Mouse (Mus musculus) gonadal fat pad, adult 2 months (tissue): ENCODE data around the gene Olfr1315-ps1. TPM values are rescaled to one million over a fixed set of nuclear protein-coding genes. Genes with fewer than 3 reads are reported as not detected.

ENCODE experiments used
- DNase-seq: peaks from one replicate; pipeline ENCODE4 v3.0.0-alpha.2; 2012; ENCODE audit warnings: low read depth
- polyA plus RNA-seq: library from polyadenylated mRNA; depleted of rRNA; stranded (reverse); fragments of >200 nt; gene quantifications from 2 replicates; pipeline ENCODE4 v1.2.3, GENCODE M21; 2012; rRNA removed

Gene Olfr1315-ps1
- not detected in 2 replicates for polyA plus RNA-seq

GRCm38 (mm10) chr2:112115340-112115739 lies at the start of gene Olfr1315-ps1:
TSS of gene Olfr1315-ps1 (minus strand) at chr2:112115440.
- no peak for DNase-seq

GRCm38 (mm10) chr2:112153898-112154297 lies 38.7 kb upstream of the Olfr1315-ps1 start, which contains the start of gene Olfr1318:
TSS of gene Olfr1318 (plus strand) at chr2:112154198.
- DNase-seq, result no peak

DNA sequence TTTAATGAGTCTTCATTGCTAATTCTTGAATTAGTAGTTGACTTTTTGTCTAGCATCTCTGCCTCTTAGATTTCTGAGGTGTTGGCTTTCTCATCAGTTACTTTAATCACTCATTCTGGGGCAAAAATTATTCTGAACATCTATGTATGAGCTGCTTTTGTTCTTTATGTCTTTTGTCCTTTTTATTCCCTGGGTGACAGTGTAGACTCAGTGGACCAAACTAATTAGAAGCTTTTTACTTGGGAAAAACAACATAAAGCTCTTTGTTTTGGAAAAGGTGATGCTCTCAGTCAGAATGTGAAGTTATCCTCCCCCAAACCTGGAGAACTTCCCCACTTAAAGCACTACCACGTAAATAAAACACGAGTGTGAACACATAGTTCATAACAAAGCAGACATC lies 24.8 kb upstream of the Olfr1315-ps1 start, which contains the start of gene Olfr1317:
Gene Olfr1317 (plus strand): TSS at position 301 of the 400 bp plus-strand sequence.
- no peak for DNase-seq

GRCm38 (mm10) chr2:112134877-112135276 lies 19.6 kb upstream of the Olfr1315-ps1 start, which contains the start of gene Olfr1316:
TSS of gene Olfr1316 (minus strand) at chr2:112134977.
- DNase-seq, result no peak

- DNase-seq, result no peak
These were observed 18.6 kb downstream of the Olfr1315-ps1 start, which contains the start of gene Olfr1314 for GRCm38 (mm10) chr2:112096681-112097080. TSS of gene Olfr1314 (minus strand) at chr2:112096781.

DNA sequence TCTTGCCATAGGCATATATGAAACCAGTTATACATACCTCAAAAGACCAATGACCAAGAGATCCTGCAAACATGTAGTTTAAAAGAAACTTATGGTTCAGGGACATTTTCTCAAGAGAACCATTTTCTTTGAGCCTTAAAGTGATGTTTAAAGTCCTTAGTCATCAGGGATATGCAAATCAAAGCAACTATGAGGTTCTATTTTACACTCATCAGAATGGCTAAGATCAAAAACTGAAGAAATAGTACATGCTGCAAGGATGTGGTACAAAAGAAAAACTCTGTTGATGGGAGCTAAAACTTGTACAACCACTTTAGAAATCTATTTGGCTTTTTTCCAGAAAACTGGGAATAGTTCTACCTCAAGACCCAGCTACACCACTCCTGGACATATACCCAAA lies 37.5 kb downstream of the Olfr1315-ps1 start, which contains the start of gene Olfr1313:
Gene Olfr1313 (minus strand): TSS at position 101 of the 400 bp plus-strand sequence.
- DNase-seq, result no peak

Other genes starting within 250 kb of the Olfr1315-ps1 start
- gene Olfr1305, start 238.3 kb downstream of the Olfr1315-ps1 start, polyA plus RNA-seq, result not detected in 2 replicates
- not detected in 2 replicates for gene Olfr1306, start 199.2 kb downstream of the Olfr1315-ps1 start, polyA plus RNA-seq
- not detected in 2 replicates for gene Olfr1307, start 166.0 kb downstream of the Olfr1315-ps1 start, polyA plus RNA-seq
- not detected in 2 replicates for gene Olfr1308, start 150.5 kb downstream of the Olfr1315-ps1 start, polyA plus RNA-seq
- not detected in 2 replicates for gene Olfr1309, start 125.2 kb downstream of the Olfr1315-ps1 start, polyA plus RNA-seq
- not detected in 2 replicates for gene Olfr1310, start 102.7 kb downstream of the Olfr1315-ps1 start, polyA plus RNA-seq
- not detected in 2 replicates for gene Olfr1311, start 91.0 kb downstream of the Olfr1315-ps1 start, polyA plus RNA-seq
- gene Olfr1312, start 65.2 kb downstream of the Olfr1315-ps1 start, polyA plus RNA-seq, result not detected in 2 replicates
- gene Olfr1313, start 37.6 kb downstream of the Olfr1315-ps1 start, polyA plus RNA-seq, result not detected in 2 replicates
- not detected in 2 replicates for gene Olfr1314, start 18.7 kb downstream of the Olfr1315-ps1 start, polyA plus RNA-seq
- not detected in 2 replicates for gene Olfr1316, start 19.5 kb upstream of the Olfr1315-ps1 start, polyA plus RNA-seq
- gene Olfr1317, start 24.9 kb upstream of the Olfr1315-ps1 start, polyA plus RNA-seq, result not detected in 2 replicates
- not detected in 2 replicates for gene Olfr1318, start 38.8 kb upstream of the Olfr1315-ps1 start, polyA plus RNA-seq
- 9.8 and 13.7 TPM in 2 replicates for gene Lpcat4, start 124.0 kb upstream of the Olfr1315-ps1 start, polyA plus RNA-seq
- gene Nutm1, start 143.9 kb upstream of the Olfr1315-ps1 start, polyA plus RNA-seq, result 0.03 TPM in 1 of 2 replicates, not detected in the other
- 115 and 152 TPM in 2 replicates for gene Nop10, start 146.5 kb upstream of the Olfr1315-ps1 start, polyA plus RNA-seq
- 23.4 and 25.2 TPM in 2 replicates for gene Slc12a6, start 150.4 kb upstream of the Olfr1315-ps1 start, polyA plus RNA-seq
- gene Gm21985, start 150.9 kb upstream of the Olfr1315-ps1 start, polyA plus RNA-seq, result not detected in 2 replicates